Mouse (Mus musculus) frontal cortex, postnatal 10 days (tissue): Measurements from ENCODE around the gene Slc25a51.

Experiments used
- DNase-seq, 2 experiments: peaks; one replicate each; pipeline ENCODE4 v3.0.0; 2022; ENCODE audit warnings: low spot score in 2 of 2, mixed read lengths in 1 of 2

Gene Slc25a51

GRCm38 (mm10) chr4:45426724-45427457 is 18.3 kb upstream of the Slc25a51 start:
- DNase-seq, result no peak

GRCm38 (mm10) chr4:45423406-45423805 is 14.8 kb upstream of the Slc25a51 start:
- no peak for DNase-seq

GRCm38 (mm10) chr4:45422640-45423039 is 14.1 kb upstream of the Slc25a51 start:
- no peak for DNase-seq

- DNase-seq, result no peak
Observed at GRCm38 (mm10) chr4:45421519-45422260, 13.1 kb upstream of the Slc25a51 start.

- no peak for DNase-seq
Observed at GRCm38 (mm10) chr4:45420733-45421132, 12.2 kb upstream of the Slc25a51 start.

GRCm38 (mm10) chr4:45419051-45419450 is 10.5 kb upstream of the Slc25a51 start:
- no peak for DNase-seq

- DNase-seq, result peak in 1 of 2 experiments; percentile 58
Observed at GRCm38 (mm10) chr4:45418229-45418950, 9.8 kb upstream of the Slc25a51 start.

GRCm38 (mm10) chr4:45416314-45416713 is 7.7 kb upstream of the Slc25a51 start:
- no peak for DNase-seq

GRCm38 (mm10) chr4:45413674-45414338 is 5.2 kb upstream of the Slc25a51 start:
- no peak for DNase-seq

- DNase-seq, result no peak
Observed at GRCm38 (mm10) chr4:45412433-45413192, 4.0 kb upstream of the Slc25a51 start.

- no peak for DNase-seq
Observed at GRCm38 (mm10) chr4:45411181-45411790, 2.7 kb upstream of the Slc25a51 start.

- peak in 1 of 2 experiments; percentile 49 for DNase-seq
Observed at GRCm38 (mm10) chr4:45409270-45409669, 704 bp upstream of the Slc25a51 start.

GRCm38 (mm10) chr4:45407703-45408334 is 747 bp downstream of the Slc25a51 start:
- no peak for DNase-seq

- DNase-seq, result no peak
Observed at GRCm38 (mm10) chr4:45407001-45407702, 1.4 kb downstream of the Slc25a51 start.

GRCm38 (mm10) chr4:45406397-45406796 is 2.2 kb downstream of the Slc25a51 start:
- no peak for DNase-seq

GRCm38 (mm10) chr4:45405315-45405714 is 3.3 kb downstream of the Slc25a51 start:
- no peak for DNase-seq

- DNase-seq, result no peak
Observed at GRCm38 (mm10) chr4:45404086-45404485, 4.5 kb downstream of the Slc25a51 start.

GRCm38 (mm10) chr4:45403499-45403878 is 5.1 kb downstream of the Slc25a51 start:
- DNase-seq, result no peak

GRCm38 (mm10) chr4:45402878-45403498 is 5.6 kb downstream of the Slc25a51 start:
- DNase-seq, result no peak
